Mouse (Mus musculus) macrophage (primary cell): ENCODE measurements around the gene Vps37b. TPM values are rescaled to one million over a fixed set of nuclear protein-coding genes. Genes with fewer than 3 reads are reported as not detected.

Experiments used
- H3K27ac ChIP-seq: fragments of 350-480 bp; formaldehyde crosslinking; 2 replicates; pipeline ENCODE4 v1.9.0; 2021
- H3K36me3 ChIP-seq: fragments of 350-480 bp; formaldehyde crosslinking; 2 replicates; pipeline ENCODE4 v1.9.0; 2021; ENCODE audit errors: inconsistent target
- H3K4me3 ChIP-seq: fragments of 350-480 bp; formaldehyde crosslinking; 2 replicates; pipeline ENCODE4 v1.9.0; 2021; ENCODE audit errors: inconsistent target
- H3K79me2 ChIP-seq: fragments of 350-480 bp; formaldehyde crosslinking; 2 replicates; pipeline ENCODE4 v1.9.0; 2021; ENCODE audit errors: inconsistent target
- WGBS: methylation state at CpG from one replicate; pipeline ENCODE4 v1.1.7; 2026; ENCODE audit warnings: inconsistent platforms; ENCODE audit not compliant: missing documents; 5-methylcytosine and 5-hydroxymethylcytosine counted together
- polyA plus RNA-seq: library from polyadenylated mRNA; stranded (reverse); fragments of 250-400 nt; gene quantifications from 3 replicates; pipeline ENCODE4 v1.2.4, GENCODE M21; 2018; ENCODE audit warnings: inconsistent platforms

Vps37b gene
- polyA plus RNA-seq, 1 experiment from 2014 or later = 13.1 TPM

GRCm38 (mm10) chr5:123994468-123994867, 37.6 kb downstream of the Vps37b start:
- 96% methylated on average over 7 of the region's 7 CpGs for WGBS
- Histone ChIP-seq H3K36me3 (no peaks in the 10 kb centered on the region), H3K27ac (no peak overlapping the region), H3K79me2 (no peaks in the 10 kb centered on the region), H3K4me3 (no peak overlapping the region)

- Histone ChIP-seq H3K79me2 (no peaks in the 10 kb centered on the region), H3K36me3 (no peaks in the 10 kb centered on the region)
- 89% methylated on average over 7 of the region's 7 CpGs for WGBS
Observed at GRCm38 (mm10) chr5:123993263-123994036, 38.6 kb downstream of the Vps37b start.

GRCm38 (mm10) chr5:123992794-123993193, 39.3 kb downstream of the Vps37b start:
- H3K27ac ChIP-seq = no peak overlapping the region
- no peaks in the 10 kb centered on the region for H3K79me2 ChIP-seq
- WGBS = 44% methylated on average over 5 of the region's 5 CpGs
- H3K4me3 ChIP-seq = no peak overlapping the region
- H3K36me3 ChIP-seq = no peaks in the 10 kb centered on the region

More at GRCm38 (mm10) chr5:123993263-123994036, 38.6 kb downstream of the Vps37b start:
- H3K4me3 ChIP-seq = no peak overlapping the region
- no peak overlapping the region for H3K27ac ChIP-seq

GRCm38 (mm10) chr5:123992193-123992637, 39.9 kb downstream of the Vps37b start:
- Histone ChIP-seq H3K4me3 (no peak overlapping the region), H3K36me3 (no peaks in the 10 kb centered on the region), H3K27ac (no peak overlapping the region), H3K79me2 (no peaks in the 10 kb centered on the region)
- 64% methylated on average over 10 of the region's 10 CpGs for WGBS

- no peaks in the 10 kb centered on the region for H3K79me2 ChIP-seq
- H3K27ac ChIP-seq = no peak overlapping the region
- no peaks in the 10 kb centered on the region for H3K36me3 ChIP-seq
- 98% methylated on average over 6 of the region's 6 CpGs for WGBS
- H3K4me3 ChIP-seq = no peak overlapping the region
Observed at GRCm38 (mm10) chr5:123991321-123991720, 40.7 kb downstream of the Vps37b start.

- H3K36me3 ChIP-seq = no peaks in the 10 kb centered on the region
- no peaks in the 10 kb centered on the region for H3K79me2 ChIP-seq
- H3K27ac ChIP-seq = no peak overlapping the region
- H3K4me3 ChIP-seq = no peak overlapping the region
- WGBS = 89% methylated on average over 20 of the region's 20 CpGs
Observed at GRCm38 (mm10) chr5:123989941-123990885, 41.9 kb downstream of the Vps37b start.

- Histone ChIP-seq H3K36me3 (no peaks in the 10 kb centered on the region), H3K4me3 (no peak overlapping the region)
Observed at GRCm38 (mm10) chr5:123987511-123987910, 44.6 kb downstream of the Vps37b start.

GRCm38 (mm10) chr5:123986925-123987324, 45.1 kb downstream of the Vps37b start:
- 76% methylated on average over 2 of the region's 2 CpGs for WGBS
- no peak overlapping the region for H3K27ac ChIP-seq
- no peaks in the 10 kb centered on the region for H3K36me3 ChIP-seq
- no peaks in the 10 kb centered on the region for H3K79me2 ChIP-seq
- no peak overlapping the region for H3K4me3 ChIP-seq

More at GRCm38 (mm10) chr5:123987511-123987910, 44.6 kb downstream of the Vps37b start:
- Histone ChIP-seq H3K79me2 (no peaks in the 10 kb centered on the region), H3K27ac (no peak overlapping the region)
- 93% methylated on average over 4 of the region's 4 CpGs for WGBS

GRCm38 (mm10) chr5:123985434-123985833, 46.6 kb downstream of the Vps37b start:
- no peaks in the 10 kb centered on the region for H3K36me3 ChIP-seq
- H3K27ac ChIP-seq = no peak overlapping the region
- no peak overlapping the region for H3K4me3 ChIP-seq
- 95% methylated on average over 9 of the region's 9 CpGs for WGBS
- no peaks in the 10 kb centered on the region for H3K79me2 ChIP-seq

- no peak overlapping the region for H3K4me3 ChIP-seq
- H3K36me3 ChIP-seq = no peaks in the 10 kb centered on the region
- H3K79me2 ChIP-seq = no peaks in the 10 kb centered on the region
- WGBS = 93% methylated on average over 11 of the region's 11 CpGs
- H3K27ac ChIP-seq = no peak overlapping the region
Observed at GRCm38 (mm10) chr5:123982838-123983237, 49.2 kb downstream of the Vps37b start.

- Histone ChIP-seq H3K27ac (no peak overlapping the region), H3K36me3 (no peaks in the 10 kb centered on the region), H3K79me2 (no peaks in the 10 kb centered on the region), H3K4me3 (no peak overlapping the region)
- WGBS = 44% methylated on average over 6 of the region's 6 CpGs
Observed at GRCm38 (mm10) chr5:123981250-123981554, 50.9 kb downstream of the Vps37b start.

- H3K79me2 ChIP-seq = no peaks in the 10 kb centered on the region
- no peak overlapping the region for H3K27ac ChIP-seq
- no peaks in the 10 kb centered on the region for H3K36me3 ChIP-seq
- no peak overlapping the region for H3K4me3 ChIP-seq
- 66% methylated on average over 9 of the region's 9 CpGs for WGBS
Observed at GRCm38 (mm10) chr5:123980521-123981249, 51.4 kb downstream of the Vps37b start.

GRCm38 (mm10) chr5:123979980-123980369, 52.1 kb downstream of the Vps37b start:
- H3K79me2 ChIP-seq = no peaks in the 10 kb centered on the region
- no peaks in the 10 kb centered on the region for H3K36me3 ChIP-seq
- no peak overlapping the region for H3K27ac ChIP-seq
- H3K4me3 ChIP-seq = no peak overlapping the region
- WGBS = 84% methylated on average over 4 of the region's 4 CpGs

GRCm38 (mm10) chr5:123979221-123979979, 52.7 kb downstream of the Vps37b start:
- H3K27ac ChIP-seq = no peak overlapping the region
- no peaks in the 10 kb centered on the region for H3K79me2 ChIP-seq
- WGBS = 57% methylated on average over 18 of the region's 18 CpGs
- H3K4me3 ChIP-seq = no peak overlapping the region
- no peaks in the 10 kb centered on the region for H3K36me3 ChIP-seq
